Mouse (Mus musculus) adrenal gland, adult 18-20 months (tissue): Measurements from ENCODE around the gene Gm17720. TPM values are rescaled to one million over a fixed set of nuclear protein-coding genes. Genes with fewer than 3 reads are reported as not detected.

Source experiments
- DNase-seq, 2 experiments: peaks; one replicate each; pipeline ENCODE4 v3.0.0; 2021 to 2022; ENCODE audit warnings: low spot score in 2 of 2
- long read RNA-seq, 2 experiments: library from polyadenylated mRNA; stranded (forward); transcript quantifications; one replicate each; pipeline ENCODE4 v2.0.0; 2021
- total RNA-seq, 2 experiments: library from RNA; stranded (reverse); gene quantifications; 1 replicate in 1 of 2; 2 replicates in 1 of 2; pipeline ENCODE4 v1.2.3; 2021

Gm17720 gene
- not detected for total RNA-seq
- long read RNA-seq, experiment 1, result 0 reads
- long read RNA-seq, experiment 2, result 0 reads

GRCm38 (mm10) chr8:110102653-110103052 lies at the start of gene Gm17720:
Gene Gm17720 (minus strand): TSS chr8:110102753.
- no peak for DNase-seq

GRCm38 (mm10) chr8:110145538-110145937 lies 43.0 kb upstream of the Gm17720 start:
- peak; percentile 46 to 49 for DNase-seq

- no peak for DNase-seq
These were observed 38.2 kb upstream of the Gm17720 start for GRCm38 (mm10) chr8:110140770-110141169.

GRCm38 (mm10) chr8:110140156-110140555 lies 37.6 kb upstream of the Gm17720 start:
- no peak for DNase-seq

GRCm38 (mm10) chr8:110135515-110135914 lies 33.0 kb upstream of the Gm17720 start:
- DNase-seq, result no peak

- DNase-seq, result no peak
These were observed 31.7 kb upstream of the Gm17720 start for GRCm38 (mm10) chr8:110134236-110134635.

GRCm38 (mm10) chr8:110130537-110130936 lies 28.0 kb upstream of the Gm17720 start:
- DNase-seq, result peak; percentile 69 to 75

GRCm38 (mm10) chr8:110119715-110120114 lies 17.2 kb upstream of the Gm17720 start:
- DNase-seq, result peak in 1 of 2 experiments; percentile 3

GRCm38 (mm10) chr8:110101676-110102075 lies 877 bp downstream of the Gm17720 start:
- no peak for DNase-seq

GRCm38 (mm10) chr8:110100907-110101306 lies 1.6 kb downstream of the Gm17720 start, which contains the start of gene Gm21964:
Gene Gm21964 (plus strand): TSS chr8:110101207.
- no peak for DNase-seq

GRCm38 (mm10) chr8:110091869-110092268 lies 10.7 kb downstream of the Gm17720 start:
- DNase-seq, result no peak

- DNase-seq, result no peak
These were observed 20.0 kb downstream of the Gm17720 start for GRCm38 (mm10) chr8:110082416-110083105.

GRCm38 (mm10) chr8:110079282-110080221 lies 23.0 kb downstream of the Gm17720 start, which contains the start of gene Zfp612:
Gene Zfp612 (plus strand): TSS chr8:110079746.
- peak; percentile 62 to 69 for DNase-seq

- DNase-seq, result no peak
These were observed 28.1 kb downstream of the Gm17720 start for GRCm38 (mm10) chr8:110074496-110074895.

GRCm38 (mm10) chr8:110071600-110071999 lies 31.0 kb downstream of the Gm17720 start:
- peak; percentile 58 to 60 for DNase-seq

- DNase-seq, result no peak
These were observed 32.8 kb downstream of the Gm17720 start for GRCm38 (mm10) chr8:110069706-110070105.

- no peak for DNase-seq
These were observed 36.9 kb downstream of the Gm17720 start for GRCm38 (mm10) chr8:110065676-110066075.

GRCm38 (mm10) chr8:110064606-110065365 lies 37.8 kb downstream of the Gm17720 start:
- DNase-seq, result no peak

GRCm38 (mm10) chr8:110064161-110064560 lies 38.4 kb downstream of the Gm17720 start:
- DNase-seq, result no peak

- DNase-seq, result no peak
These were observed 44.3 kb downstream of the Gm17720 start for GRCm38 (mm10) chr8:110058207-110058606.

- no peak for DNase-seq
These were observed 51.3 kb downstream of the Gm17720 start for GRCm38 (mm10) chr8:110051208-110051607.
